ENCODE assay signal across 8 mouse cellular contexts in the genomic region with DNA sequence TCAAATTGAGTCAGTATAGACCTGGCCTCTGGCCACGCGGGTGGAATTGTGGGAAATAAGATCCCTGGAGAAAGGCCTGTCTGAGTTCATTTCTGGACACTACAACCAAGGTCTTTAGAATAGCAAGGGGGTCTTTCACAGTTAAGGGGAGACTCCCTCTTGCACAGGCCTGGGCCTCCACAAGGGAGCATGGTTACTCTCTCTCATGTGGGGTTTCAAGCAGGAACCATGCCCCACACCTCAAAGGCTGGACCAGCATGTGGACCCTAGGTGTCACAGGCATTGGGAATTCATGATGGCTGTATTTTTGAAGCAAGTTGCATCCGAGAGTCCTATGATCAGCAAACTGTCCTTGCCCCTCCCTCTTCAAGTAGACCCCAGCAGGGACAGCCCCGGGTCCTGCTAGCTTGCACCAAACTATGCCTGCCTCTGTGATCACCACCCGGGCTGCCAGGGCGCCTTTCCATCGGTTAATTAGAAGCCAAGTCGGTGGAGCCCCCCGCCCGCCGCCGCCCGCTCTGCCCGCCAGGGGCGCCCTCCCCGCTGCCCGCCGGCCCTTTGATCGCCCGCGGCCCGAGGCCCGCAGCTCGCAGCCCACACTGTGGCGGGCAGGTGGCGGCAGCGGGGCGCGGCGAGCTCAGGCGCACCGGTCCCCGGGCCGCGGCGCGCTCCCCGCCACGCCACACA.
A peak's percentile ranks its signal among the peaks of the same experiment; 100 is the strongest.
DNase-seq lines count a peak whose midpoint lies in the region; ATAC-seq and TF ChIP-seq lines count a peak whose summit lies in the region.

No protein-coding gene starts in this region.

- peak; percentile 49 for DNase-seq in gastrocnemius, postnatal 10 days
- DNase-seq in gastrocnemius, adult 8-10 months (ENCODE audit: low spot score in 2 of 2), result no peak
- peak; percentile 84 for DNase-seq in forebrain, embryonic 11.5 days (ENCODE audit: low spot score)
- peak; percentile 53 for DNase-seq in mesoderm, embryonic 11.5 days (ENCODE audit: low read depth, low spot score)
- DNase-seq in thymus, postnatal 4 days, result peak; percentile 71
- DNase-seq in urinary bladder, postnatal 14 days (ENCODE audit: low spot score), result no peak

- no peaks in the 10 kb centered on the region for H3K36me3 ChIP-seq in ES-Bruce4 (ENCODE audit: control insufficient read depth, insufficient read depth, low read length, poor library complexity, severe bottlenecking)
- H3K36me3 ChIP-seq in forebrain, embryonic 11.5 days (ENCODE audit: control insufficient read depth, insufficient read depth, low read length), result no peaks in the 10 kb centered on the region
- no peaks in the 10 kb centered on the region for H3K36me3 ChIP-seq in kidney, embryonic 14.5 days (ENCODE audit: control insufficient read depth, insufficient read depth, low read length)

- no peak overlapping the region for H3K9ac ChIP-seq in ES-Bruce4 (ENCODE audit: low read depth, poor library complexity, severe bottlenecking)
- H3K9ac ChIP-seq in forebrain, embryonic 11.5 days (ENCODE audit: low read length), result no peak overlapping the region
- peak overlapping the region; percentile 48 for H3K9ac ChIP-seq in kidney, embryonic 14.5 days (ENCODE audit: low read depth, low read length)

- 7% methylated on average over 33 of the region's 39 CpGs for WGBS in forebrain, embryonic 11.5 days
- 6% methylated on average over 38 of the region's 39 CpGs for WGBS in kidney, embryonic 14.5 days

- H3K4me2 ChIP-seq in forebrain, embryonic 11.5 days (ENCODE audit: low read depth, low read length, severe bottlenecking), result peak overlapping the region; percentile 48
- H3K4me2 ChIP-seq in kidney, embryonic 14.5 days (replicated peaks; ENCODE audit: low read depth, low read length), result peak overlapping the region; percentile 54

- peak overlapping the region; percentile 25; the same call in 1 of the 2 replicates for H3K4me3 ChIP-seq in ES-Bruce4 (ENCODE audit: low read depth, low read length)
- H3K4me3 ChIP-seq in forebrain, embryonic 11.5 days (ENCODE audit: low read depth, low read length), result peak overlapping the region; percentile 17; the same call in 1 of the 2 replicates
- H3K4me3 ChIP-seq in kidney, embryonic 14.5 days (ENCODE audit: low read length), result peak overlapping the region; percentile 28

- H3K27ac ChIP-seq in ES-Bruce4 (ENCODE audit: insufficient read depth, low read length), result no peak overlapping the region
- no peak overlapping the region for H3K27ac ChIP-seq in forebrain, embryonic 11.5 days (ENCODE audit: low read depth, low read length)
- no peak overlapping the region; the same call in 1 of the 2 replicates for H3K27ac ChIP-seq in kidney, embryonic 14.5 days (ENCODE audit: low read depth, low read length)

- no peak for TF ChIP-seq EP300 in ES-Bruce4 (IDR thresholded peaks at IDR 0.05; ENCODE audit: insufficient read depth, low read depth, low read length)

- H3K4me1 ChIP-seq in ES-Bruce4 (ENCODE audit: control insufficient read depth, insufficient read depth, low read length), result no peaks in the 10 kb centered on the region
- peaks cover 5% of the 10 kb centered on the region; the same call in 1 of the 2 replicates for H3K4me1 ChIP-seq in forebrain, embryonic 11.5 days (replicated peaks; ENCODE audit: control insufficient read depth, insufficient read depth, low read length)
- no peaks in the 10 kb centered on the region for H3K4me1 ChIP-seq in kidney, embryonic 14.5 days (ENCODE audit: control insufficient read depth, insufficient read depth, low read length)

- ATAC-seq in forebrain, embryonic 11.5 days (replicated peaks; ENCODE audit: low FRiP score), result peak; percentile 79
- ATAC-seq in kidney, embryonic 14.5 days (ENCODE audit: low FRiP score, low TSS enrichment), result peak; percentile 81

- no peak for TF ChIP-seq CTCF in ES-Bruce4 (IDR thresholded peaks at IDR 0.05; ENCODE audit: low read depth, low read length)

- TF ChIP-seq POLR2A in ES-Bruce4 (IDR thresholded peaks at IDR 0.05; ENCODE audit: insufficient read depth, low read length), result no peak

- H3K9me3 ChIP-seq in ES-Bruce4 (replicated peaks; ENCODE audit: control insufficient read depth, insufficient read depth, low read length, poor library complexity, severe bottlenecking), result no peaks in the 10 kb centered on the region
- no peaks in the 10 kb centered on the region for H3K9me3 ChIP-seq in forebrain, embryonic 11.5 days (ENCODE audit: control insufficient read depth, low read length)
- no peaks in the 10 kb centered on the region for H3K9me3 ChIP-seq in kidney, embryonic 14.5 days (ENCODE audit: control insufficient read depth, low read length)

- 0 out of 2 replicates have a peak, but pooled peaks cover 4% of the 10 kb centered on the region for H3K27me3 ChIP-seq in ES-Bruce4 (ENCODE audit: control insufficient read depth, insufficient read depth, low read length, poor library complexity, severe bottlenecking)
- H3K27me3 ChIP-seq in forebrain, embryonic 11.5 days (ENCODE audit: control insufficient read depth, insufficient read depth, low read length), result peaks cover 4% of the 10 kb centered on the region
- peaks cover 6% of the 10 kb centered on the region; the same call in 1 of the 2 replicates for H3K27me3 ChIP-seq in kidney, embryonic 14.5 days (ENCODE audit: control insufficient read depth, insufficient read depth, low read length)

Comparison
In these comparisons a context has a peak if more than half of its experiments do, and no peak if none do; other contexts are left out.
1. DNase-seq: peak in gastrocnemius, postnatal 10 days (single experiment), forebrain, embryonic 11.5 days (single experiment), mesoderm, embryonic 11.5 days (single experiment) and thymus, postnatal 4 days (single experiment); none in gastrocnemius, adult 8-10 months (0 of 2) and urinary bladder, postnatal 14 days (single experiment).
2. Peak in every context shown above with its lines, with median percentiles within 50 percentile points of each other: H3K4me3 ChIP-seq.